ENCODE assay signal across 20 mouse cellular contexts in the genomic region with DNA sequence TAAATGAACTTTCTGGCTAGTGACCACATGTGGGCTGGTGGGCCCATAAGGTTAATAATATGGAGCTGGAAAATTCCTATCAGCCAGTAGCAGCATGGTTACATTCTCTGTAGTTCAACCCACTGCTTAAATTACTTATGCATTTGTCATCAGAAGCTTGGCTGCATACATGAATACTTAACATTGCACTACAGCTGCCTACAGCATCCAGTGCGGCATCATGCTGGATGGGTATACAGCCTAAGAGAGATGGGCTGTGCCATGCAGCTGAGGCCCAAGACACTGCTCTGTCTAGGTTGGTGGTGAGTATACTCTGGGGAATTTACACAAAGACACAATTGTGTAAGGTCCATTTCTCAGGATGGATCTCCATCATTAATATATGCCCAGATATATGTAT.
A peak's percentile ranks its signal among the peaks of the same experiment; 100 is the strongest.
DNase-seq lines count a peak whose midpoint lies in the region; ATAC-seq and TF ChIP-seq lines count a peak whose summit lies in the region.
"Had no signal": no experiment of that assay in that cellular context is flagged by ENCODE, and none has a peak within 500 bp of the region (broad histone marks: within the 10 kb centered on the region; RNA-seq: fewer than 3 reads in every experiment).

No protein-coding gene starts in this region.

- peak; percentile 92 for ATAC-seq in forebrain, embryonic 13.5 days
- ATAC-seq in forebrain, embryonic 11.5 days (replicated peaks; ENCODE audit: low FRiP score), result no peak
- peak; percentile 71 for ATAC-seq in neural tube, embryonic 13.5 days (ENCODE audit: low read depth)
- ATAC-seq in forebrain, postnatal 0 days, result peak; percentile 73
- ATAC-seq in neural tube, embryonic 14.5 days (ENCODE audit: low read depth), result peak; percentile 83; the same call in 1 of the 2 replicates

- WGBS in forebrain, embryonic 13.5 days, result 50% methylated on average over 1 of the region's 1 CpGs
- WGBS in forebrain, embryonic 11.5 days, result 91% methylated on average over 1 of the region's 1 CpGs
- 42% methylated on average over 1 of the region's 1 CpGs for WGBS in neural tube, embryonic 13.5 days
- WGBS in forebrain, postnatal 0 days, result 23% methylated on average over 1 of the region's 1 CpGs
- WGBS in neural tube, embryonic 14.5 days, result 45% methylated on average over 1 of the region's 1 CpGs

- DNase-seq in forebrain, embryonic 11.5 days (ENCODE audit: low spot score), result no peak
- no peak for DNase-seq in neural tube, embryonic 10.5 days (ENCODE audit: extremely low spot score, low spot score)
- DNase-seq in forebrain, postnatal 0 days, result no peak
- DNase-seq in gastrocnemius, adult 8-10 months (ENCODE audit: low spot score in 2 of 2), result no peak
- DNase-seq in thymus, postnatal 14 days, result no peak
- DNase-seq: B cell, adult 2 months; cerebellum, postnatal 36 days; heart, postnatal 4 days; kidney, adult 18-20 months; kidney, postnatal 36 days; liver; lung, adult 2 months; lung, postnatal 4 days; right cerebral cortex, adult 18-20 months; thymus, postnatal 4 days had no signal

- no peak overlapping the region for H3K4me3 ChIP-seq in forebrain, embryonic 13.5 days
- no peak overlapping the region for H3K4me3 ChIP-seq in forebrain, embryonic 11.5 days (ENCODE audit: low read depth, low read length)
- no peak overlapping the region for H3K4me3 ChIP-seq in neural tube, embryonic 13.5 days
- H3K4me3 ChIP-seq in forebrain, postnatal 0 days (ENCODE audit: low read depth, low read length), result no peak overlapping the region
- no peak overlapping the region for H3K4me3 ChIP-seq in neural tube, embryonic 14.5 days (ENCODE audit: low read depth, low read length)
- H3K4me3 ChIP-seq: embryonic facial prominence, embryonic 13.5 days; heart, embryonic 13.5 days had no signal

- no peak overlapping the region for H3K9ac ChIP-seq in forebrain, embryonic 13.5 days
- H3K9ac ChIP-seq in forebrain, embryonic 11.5 days (ENCODE audit: low read length), result no peak overlapping the region
- no peak overlapping the region for H3K9ac ChIP-seq in neural tube, embryonic 13.5 days
- no peak overlapping the region for H3K9ac ChIP-seq in forebrain, postnatal 0 days
- H3K9ac ChIP-seq in neural tube, embryonic 14.5 days (replicated peaks; ENCODE audit: low read depth, low read length), result no peak overlapping the region
- H3K9ac ChIP-seq: embryonic facial prominence, embryonic 13.5 days; heart, embryonic 13.5 days had no signal

- no peak overlapping the region for H3K4me2 ChIP-seq in forebrain, embryonic 13.5 days
- H3K4me2 ChIP-seq in forebrain, embryonic 11.5 days (ENCODE audit: low read depth, low read length, severe bottlenecking), result no peak overlapping the region
- no peak overlapping the region for H3K4me2 ChIP-seq in neural tube, embryonic 13.5 days
- H3K4me2 ChIP-seq in forebrain, postnatal 0 days (ENCODE audit: low read depth), result no peak overlapping the region
- no peak overlapping the region for H3K4me2 ChIP-seq in neural tube, embryonic 14.5 days (ENCODE audit: low read depth, low read length)
- H3K4me2 ChIP-seq: embryonic facial prominence, embryonic 13.5 days; heart, embryonic 13.5 days had no signal

- H3K9me3 ChIP-seq in forebrain, embryonic 13.5 days (replicated peaks), result no peaks in the 10 kb centered on the region
- H3K9me3 ChIP-seq in forebrain, embryonic 11.5 days (ENCODE audit: control insufficient read depth, low read length), result no peaks in the 10 kb centered on the region
- H3K9me3 ChIP-seq in neural tube, embryonic 13.5 days, result no peaks in the 10 kb centered on the region
- H3K9me3 ChIP-seq in forebrain, postnatal 0 days (ENCODE audit: low read length), result no peaks in the 10 kb centered on the region
- no peaks in the 10 kb centered on the region for H3K9me3 ChIP-seq in neural tube, embryonic 14.5 days (ENCODE audit: control insufficient read depth, low read length)
- H3K9me3 ChIP-seq: embryonic facial prominence, embryonic 13.5 days; heart, embryonic 13.5 days had no signal

- no peaks in the 10 kb centered on the region for H3K27me3 ChIP-seq in forebrain, embryonic 13.5 days
- no peaks in the 10 kb centered on the region for H3K27me3 ChIP-seq in forebrain, embryonic 11.5 days (ENCODE audit: control insufficient read depth, insufficient read depth, low read length)
- no peaks in the 10 kb centered on the region for H3K27me3 ChIP-seq in neural tube, embryonic 13.5 days
- H3K27me3 ChIP-seq in forebrain, postnatal 0 days (ENCODE audit: insufficient read depth, low read length), result no peaks in the 10 kb centered on the region
- no peaks in the 10 kb centered on the region for H3K27me3 ChIP-seq in neural tube, embryonic 14.5 days (ENCODE audit: control insufficient read depth, insufficient read depth, low read length)
- H3K27me3 ChIP-seq: embryonic facial prominence, embryonic 13.5 days; heart, embryonic 13.5 days had no signal

- H3K4me1 ChIP-seq in forebrain, embryonic 13.5 days, result no peaks in the 10 kb centered on the region; the same call in 1 of the 2 replicates
- no peaks in the 10 kb centered on the region for H3K4me1 ChIP-seq in forebrain, embryonic 11.5 days (replicated peaks; ENCODE audit: control insufficient read depth, insufficient read depth, low read length)
- no peaks in the 10 kb centered on the region for H3K4me1 ChIP-seq in neural tube, embryonic 13.5 days (replicated peaks)
- H3K4me1 ChIP-seq in forebrain, postnatal 0 days (ENCODE audit: insufficient read depth), result no peaks in the 10 kb centered on the region; the same call in 1 of the 2 replicates
- H3K4me1 ChIP-seq in neural tube, embryonic 14.5 days (ENCODE audit: control insufficient read depth, insufficient read depth, low read length), result no peaks in the 10 kb centered on the region

- H3K36me3 ChIP-seq in forebrain, embryonic 13.5 days (ENCODE audit: poor library complexity, severe bottlenecking), result no peaks in the 10 kb centered on the region
- no peaks in the 10 kb centered on the region for H3K36me3 ChIP-seq in forebrain, embryonic 11.5 days (ENCODE audit: control insufficient read depth, insufficient read depth, low read length)
- H3K36me3 ChIP-seq in neural tube, embryonic 13.5 days, result no peaks in the 10 kb centered on the region
- H3K36me3 ChIP-seq in forebrain, postnatal 0 days (ENCODE audit: insufficient read depth), result no peaks in the 10 kb centered on the region
- H3K36me3 ChIP-seq in neural tube, embryonic 14.5 days (ENCODE audit: control insufficient read depth, insufficient read depth, low read length), result no peaks in the 10 kb centered on the region
- H3K36me3 ChIP-seq: embryonic facial prominence, embryonic 13.5 days; heart, embryonic 13.5 days had no signal

- H3K27ac ChIP-seq in forebrain, embryonic 13.5 days, result no peak overlapping the region
- H3K27ac ChIP-seq in forebrain, embryonic 11.5 days (ENCODE audit: low read depth, low read length), result no peak overlapping the region
- no peak overlapping the region for H3K27ac ChIP-seq in neural tube, embryonic 13.5 days (replicated peaks)
- H3K27ac ChIP-seq in forebrain, postnatal 0 days (ENCODE audit: low read depth, low read length), result no peak overlapping the region
- H3K27ac ChIP-seq in neural tube, embryonic 14.5 days (ENCODE audit: low read depth, low read length), result no peak overlapping the region
- H3K27ac ChIP-seq: embryonic facial prominence, embryonic 13.5 days had no signal

- TF ChIP-seq CTCF in forebrain, postnatal 0 days (IDR thresholded peaks at IDR 0.05; ENCODE audit: low read depth), result no peak
